Mouse (Mus musculus) heart, embryonic 15.5 days (tissue): ENCODE data around the gene Adamts20. TPM values are rescaled to one million over a fixed set of nuclear protein-coding genes. Genes with fewer than 3 reads are reported as not detected.

Experiments
- ATAC-seq: fragments of 200-750 bp; cut with Nextera tagmentation; replicated peaks from 2 replicates; pipeline ENCODE4 v1.8.0; 2017; ENCODE audit warnings: low read depth, moderate TSS enrichment; ENCODE audit not compliant: insufficient number of reproducible peaks, insufficient read depth, low FRiP score
- H3K27ac ChIP-seq: fragments of 300-500 bp; sonication (generic); 2 replicates; pipeline ENCODE4 v1.5.1; 2015; ENCODE audit warnings: mild to moderate bottlenecking, inconsistent platforms
- H3K27me3 ChIP-seq: fragments of 300-500 bp; sonication (generic); 2 replicates; pipeline ENCODE4 v1.6.1; 2015; ENCODE audit warnings: inconsistent platforms
- H3K36me3 ChIP-seq: fragments of 300-500 bp; sonication (generic); 2 replicates; pipeline ENCODE4 v1.6.1; 2015; ENCODE audit warnings: mild to moderate bottlenecking, inconsistent platforms
- H3K4me1 ChIP-seq: fragments of 300-500 bp; sonication (generic); replicated peaks from 2 replicates; pipeline ENCODE4 v1.6.1; 2015; ENCODE audit warnings: inconsistent platforms
- H3K4me2 ChIP-seq: fragments of 300-500 bp; sonication (generic); 2 replicates; pipeline ENCODE4 v1.6.1; 2015; ENCODE audit warnings: inconsistent platforms, mild to moderate bottlenecking, moderate library complexity
- H3K4me3 ChIP-seq: fragments of 300-500 bp; sonication (generic); 2 replicates; pipeline ENCODE4 v1.5.1; 2015; ENCODE audit warnings: mild to moderate bottlenecking, inconsistent platforms
- H3K9ac ChIP-seq: fragments of 300-500 bp; sonication (generic); 2 replicates; pipeline ENCODE4 v1.6.1; 2015; ENCODE audit warnings: mild to moderate bottlenecking, inconsistent platforms
- H3K9me3 ChIP-seq: fragments of 300-500 bp; sonication (generic); replicated peaks from 2 replicates; pipeline ENCODE4 v1.6.1; 2016; ENCODE audit warnings: inconsistent platforms
- WGBS: fragments of 180-500 bp; shearing (Covaris S2); methylation state at CpG from one replicate; pipeline ENCODE4 v1.1.7; 2015; ENCODE audit warnings: mixed read lengths; 5-methylcytosine and 5-hydroxymethylcytosine counted together
- polyA plus RNA-seq: library from polyadenylated mRNA; unstranded; fragments of >200 nt; fragmentation: Nextera tagmentation; extraction: Ambion mirVana; gene quantifications from 2 replicates; pipeline ENCODE4 v1.2.1, GENCODE M21; 2015

Adamts20 gene
- polyA plus RNA-seq, 1 experiment from 2014 or later = 0.92 TPM

DNA sequence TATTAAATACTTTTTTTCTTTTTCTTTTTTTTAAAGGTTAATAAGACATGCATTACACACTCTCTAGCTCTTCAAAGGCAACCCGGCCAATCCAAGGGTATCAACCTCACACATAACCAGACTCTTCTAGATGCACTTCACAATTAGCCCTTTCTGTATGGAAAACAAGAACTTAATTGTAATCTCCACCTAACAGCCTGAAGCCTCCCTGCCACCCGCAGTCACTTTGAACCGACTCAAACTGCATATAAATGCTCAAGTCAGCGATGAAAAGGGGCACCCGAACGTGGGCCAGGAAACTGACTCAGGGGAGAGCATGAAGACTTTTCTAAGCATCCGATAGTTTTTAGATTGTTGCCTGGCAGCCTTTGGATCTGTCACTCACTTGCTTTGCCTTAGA is 12.1 kb upstream of the Adamts20 start:
- no peaks in the 10 kb centered on the region for H3K9me3 ChIP-seq

GRCm38 (mm10) chr15:94475975-94476374 is 10.8 kb upstream of the Adamts20 start:
- no peak overlapping the region for H3K4me3 ChIP-seq
- no peak overlapping the region for H3K27ac ChIP-seq

More for the DNA sequence above, 12.1 kb upstream of the Adamts20 start:
- no peak overlapping the region for H3K27ac ChIP-seq
- WGBS = 67% methylated on average over 7 of the region's 7 CpGs
- no peak overlapping the region for H3K4me2 ChIP-seq
- H3K4me1 ChIP-seq = no peaks in the 10 kb centered on the region
- H3K4me3 ChIP-seq = no peak overlapping the region
- H3K27me3 ChIP-seq = no peaks in the 10 kb centered on the region
- no peak overlapping the region for H3K9ac ChIP-seq
- H3K36me3 ChIP-seq = no peaks in the 10 kb centered on the region
- no peak for ATAC-seq

DNA sequence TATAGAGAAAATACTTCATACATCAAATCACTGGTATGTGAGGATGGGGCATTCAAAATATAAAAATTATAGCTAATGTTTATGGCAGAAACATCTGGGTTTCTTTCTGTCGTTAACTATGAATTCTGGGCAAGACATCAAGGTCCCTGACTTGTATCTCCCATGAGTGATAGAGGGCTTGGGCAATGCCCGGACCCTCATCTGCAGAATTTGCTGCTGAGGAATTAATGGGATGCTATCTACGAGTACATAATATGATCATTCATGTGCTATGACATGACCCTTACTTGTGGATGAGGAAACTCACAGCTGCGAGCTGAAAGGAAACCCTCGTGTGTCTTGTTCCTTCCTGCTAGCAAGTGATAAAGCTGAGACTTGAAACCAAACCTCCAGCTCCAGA is 5.1 kb upstream of the Adamts20 start:
- no peak overlapping the region for H3K4me3 ChIP-seq
- no peaks in the 10 kb centered on the region for H3K4me1 ChIP-seq
- no peak overlapping the region for H3K9ac ChIP-seq
- no peak overlapping the region for H3K4me2 ChIP-seq
- no peaks in the 10 kb centered on the region for H3K27me3 ChIP-seq
- 61% methylated on average over 5 of the region's 5 CpGs for WGBS
- ATAC-seq = no peak
- H3K36me3 ChIP-seq = no peaks in the 10 kb centered on the region
- H3K27ac ChIP-seq = no peak overlapping the region
- H3K9me3 ChIP-seq = no peaks in the 10 kb centered on the region

More at GRCm38 (mm10) chr15:94475975-94476374, 10.8 kb upstream of the Adamts20 start:
- 89% methylated on average over 5 of the region's 5 CpGs for WGBS
- H3K9me3 ChIP-seq = no peaks in the 10 kb centered on the region
- H3K4me2 ChIP-seq = no peak overlapping the region
- ATAC-seq = no peak
- no peaks in the 10 kb centered on the region for H3K27me3 ChIP-seq
- no peaks in the 10 kb centered on the region for H3K36me3 ChIP-seq
- no peaks in the 10 kb centered on the region for H3K4me1 ChIP-seq
- H3K9ac ChIP-seq = no peak overlapping the region

DNA sequence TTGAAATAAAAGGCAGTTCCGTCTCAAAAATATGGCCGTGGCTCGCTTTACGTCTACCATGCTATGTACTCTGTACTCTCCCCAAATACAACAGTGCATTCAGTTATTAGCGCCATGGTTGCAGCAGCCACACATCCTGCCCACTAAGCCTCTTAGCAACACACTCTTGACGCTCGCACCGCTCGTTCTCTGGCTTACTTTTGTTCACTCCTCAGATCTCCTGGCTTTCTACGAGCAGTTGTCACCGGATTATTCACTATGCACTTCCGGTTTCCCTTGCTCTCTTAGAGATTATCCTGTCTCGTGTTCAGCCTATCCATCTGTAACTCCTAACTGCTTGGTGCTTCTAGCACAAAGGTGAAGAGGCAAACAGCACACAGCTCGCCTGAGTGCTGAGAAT is 337 bp downstream of the Adamts20 start:
- Histone ChIP-seq H3K9me3 (no peaks in the 10 kb centered on the region), H3K4me3 (no peak overlapping the region), H3K4me2 (no peak overlapping the region), H3K36me3 (no peaks in the 10 kb centered on the region), H3K27me3 (no peaks in the 10 kb centered on the region), H3K9ac (no peak overlapping the region), H3K27ac (no peak overlapping the region), H3K4me1 (no peaks in the 10 kb centered on the region)
- WGBS = 76% methylated on average over 14 of the region's 14 CpGs
- ATAC-seq = no peak

DNA sequence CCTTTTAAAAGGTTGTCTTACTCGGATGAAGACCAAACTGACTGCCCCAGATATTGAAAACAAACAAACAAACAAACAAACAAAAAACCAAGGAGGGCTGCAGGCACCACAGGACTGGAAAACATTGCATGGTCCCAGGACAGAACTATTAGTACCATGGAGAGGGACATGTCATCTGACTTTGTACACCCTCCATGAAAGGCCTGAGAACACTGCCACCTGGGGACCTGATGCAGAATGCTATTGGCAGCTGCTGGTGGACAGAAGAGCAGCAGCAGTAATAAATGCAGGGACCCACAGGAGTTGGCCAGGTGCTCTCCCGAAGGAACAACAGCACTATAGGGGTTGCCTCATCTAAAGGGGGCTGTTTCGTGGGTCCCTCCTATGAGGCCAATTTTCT is 2.0 kb downstream of the Adamts20 start:
- no peaks in the 10 kb centered on the region for H3K27me3 ChIP-seq
- no peaks in the 10 kb centered on the region for H3K36me3 ChIP-seq
- no peak for ATAC-seq
- 51% methylated on average over 3 of the region's 3 CpGs for WGBS
- no peak overlapping the region for H3K9ac ChIP-seq
- no peak overlapping the region for H3K4me3 ChIP-seq
- no peak overlapping the region for H3K4me2 ChIP-seq
- no peak overlapping the region for H3K27ac ChIP-seq
- no peaks in the 10 kb centered on the region for H3K9me3 ChIP-seq
- H3K4me1 ChIP-seq = no peaks in the 10 kb centered on the region

DNA sequence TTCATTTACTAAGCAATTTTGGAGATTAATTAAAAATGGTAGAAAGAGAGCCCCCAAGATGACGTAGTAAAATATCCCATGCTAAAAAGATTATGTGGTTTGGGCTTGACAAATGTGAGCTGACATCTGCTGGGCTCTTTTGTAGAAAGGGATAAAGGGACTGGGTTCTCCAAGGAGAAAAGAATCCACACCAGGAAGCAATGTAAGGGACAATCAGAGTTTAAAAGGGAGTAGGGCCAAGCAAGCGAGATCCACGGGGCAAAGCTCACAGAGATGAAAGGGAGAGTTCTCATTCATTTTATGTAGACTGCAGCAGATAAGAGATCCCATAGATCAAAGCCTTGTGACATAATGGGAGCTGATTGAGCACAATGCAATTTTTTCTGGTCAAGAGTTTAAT is 3.0 kb downstream of the Adamts20 start:
- no peaks in the 10 kb centered on the region for H3K27me3 ChIP-seq
- no peak overlapping the region for H3K4me3 ChIP-seq
- H3K36me3 ChIP-seq = no peaks in the 10 kb centered on the region
- no peak overlapping the region for H3K9ac ChIP-seq
- WGBS = 60% methylated on average over 3 of the region's 3 CpGs
- no peaks in the 10 kb centered on the region for H3K9me3 ChIP-seq
- H3K4me1 ChIP-seq = no peaks in the 10 kb centered on the region
- no peak for ATAC-seq
- no peak overlapping the region for H3K4me2 ChIP-seq
- H3K27ac ChIP-seq = no peak overlapping the region

DNA sequence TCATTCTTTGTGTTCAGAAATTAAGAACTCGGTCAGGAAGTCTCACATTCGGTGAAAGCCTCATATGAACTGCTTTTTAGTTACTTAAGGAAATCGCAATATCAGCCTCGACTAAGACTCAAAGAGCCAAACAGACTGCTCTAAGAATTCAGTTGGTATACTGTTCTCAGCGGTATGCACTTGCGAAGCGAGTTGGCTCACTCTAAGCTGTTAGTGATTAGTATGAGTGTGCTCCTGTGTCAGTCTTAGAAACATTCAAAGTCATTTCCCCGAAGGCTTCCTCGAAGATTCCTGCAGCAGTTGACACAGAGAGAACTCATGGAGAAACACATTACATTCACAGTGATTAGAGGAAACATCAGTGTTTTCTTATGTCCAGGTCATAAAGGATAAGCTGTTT is 4.1 kb downstream of the Adamts20 start:
- no peak overlapping the region for H3K27ac ChIP-seq
- no peaks in the 10 kb centered on the region for H3K9me3 ChIP-seq
- H3K9ac ChIP-seq = no peak overlapping the region
- 70% methylated on average over 9 of the region's 9 CpGs for WGBS
- H3K27me3 ChIP-seq = no peaks in the 10 kb centered on the region
- H3K4me1 ChIP-seq = no peaks in the 10 kb centered on the region
- H3K4me2 ChIP-seq = no peak overlapping the region
- no peaks in the 10 kb centered on the region for H3K36me3 ChIP-seq
- H3K4me3 ChIP-seq = no peak overlapping the region
- ATAC-seq = no peak

DNA sequence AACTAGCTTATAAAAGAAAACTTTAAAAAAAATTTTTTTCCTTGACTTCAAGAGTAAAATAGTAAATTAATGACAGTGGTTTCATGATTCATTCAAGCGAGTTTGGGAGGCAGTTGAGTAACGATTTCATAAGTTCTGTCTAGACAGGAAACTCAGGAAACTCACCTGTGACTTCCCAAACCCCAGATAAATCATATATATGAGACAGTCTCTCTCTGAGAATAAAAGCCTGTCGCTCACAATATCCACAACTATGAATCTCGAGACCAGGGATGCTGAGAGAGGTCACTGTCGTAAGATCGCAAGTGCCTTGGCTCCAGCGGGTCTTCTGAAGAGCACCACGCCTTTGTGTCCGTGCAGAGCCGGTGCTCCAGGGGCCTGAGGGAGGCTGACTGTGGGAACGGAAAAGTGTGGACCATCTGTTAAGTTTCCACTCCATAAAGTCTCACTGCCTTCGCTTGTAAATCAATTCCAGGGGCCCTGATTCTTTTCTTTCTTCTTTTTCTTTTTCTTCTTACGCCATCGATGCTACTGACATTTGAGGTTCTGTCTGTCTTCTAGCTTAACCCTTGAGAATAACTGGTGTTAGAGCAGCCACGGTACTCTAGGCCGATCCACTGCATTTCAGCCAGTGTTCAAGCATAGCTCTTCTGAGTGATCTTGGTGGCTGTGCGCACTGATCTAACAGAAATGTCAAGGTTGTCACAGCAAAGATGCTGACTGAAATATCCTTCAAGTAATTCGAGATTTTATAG is 7.4 kb downstream of the Adamts20 start:
- no peak for ATAC-seq
- no peaks in the 10 kb centered on the region for H3K27me3 ChIP-seq

GRCm38 (mm10) chr15:94452848-94453247 is 12.4 kb downstream of the Adamts20 start:
- Histone ChIP-seq H3K4me2 (no peak overlapping the region), H3K36me3 (no peaks in the 10 kb centered on the region), H3K4me3 (no peak overlapping the region), H3K27me3 (no peaks in the 10 kb centered on the region), H3K27ac (no peak overlapping the region), H3K9ac (no peak overlapping the region), H3K9me3 (no peaks in the 10 kb centered on the region), H3K4me1 (no peaks in the 10 kb centered on the region)
- no peak for ATAC-seq
- 73% methylated on average over 5 of the region's 5 CpGs for WGBS

More for the DNA sequence above, 7.4 kb downstream of the Adamts20 start:
- Histone ChIP-seq H3K9me3 (no peaks in the 10 kb centered on the region), H3K36me3 (no peaks in the 10 kb centered on the region), H3K27ac (no peak overlapping the region), H3K4me1 (no peaks in the 10 kb centered on the region), H3K4me2 (no peak overlapping the region), H3K4me3 (no peak overlapping the region), H3K9ac (no peak overlapping the region)
- WGBS = 73% methylated on average over 18 of the region's 18 CpGs

- no peaks in the 10 kb centered on the region for H3K27me3 ChIP-seq
- ATAC-seq = no peak
- no peaks in the 10 kb centered on the region for H3K4me1 ChIP-seq
- no peaks in the 10 kb centered on the region for H3K9me3 ChIP-seq
- whole genome bisulfite sequencing = 83% methylated on average over 8 of the region's 8 CpGs
- no peaks in the 10 kb centered on the region for H3K36me3 ChIP-seq
- no peak overlapping the region for H3K4me2 ChIP-seq
- H3K9ac ChIP-seq = no peak overlapping the region
- no peak overlapping the region for H3K4me3 ChIP-seq
- no peak overlapping the region for H3K27ac ChIP-seq
These were observed 13.6 kb downstream of the Adamts20 start for GRCm38 (mm10) chr15:94451600-94451999.

- no peak overlapping the region for H3K4me2 ChIP-seq
- H3K9me3 ChIP-seq = no peaks in the 10 kb centered on the region
- H3K9ac ChIP-seq = no peak overlapping the region
- WGBS = 45% methylated on average over 8 of the region's 8 CpGs
- no peak overlapping the region for H3K4me3 ChIP-seq
- H3K27me3 ChIP-seq = no peaks in the 10 kb centered on the region
- H3K4me1 ChIP-seq = peaks cover 12% of the 10 kb centered on the region; the same call in 1 of the 2 replicates
- no peak for ATAC-seq
- peak overlapping the region; percentile 37; the same call in 1 of the 2 replicates for H3K27ac ChIP-seq
- H3K36me3 ChIP-seq = no peaks in the 10 kb centered on the region
These were observed 20.6 kb downstream of the Adamts20 start for GRCm38 (mm10) chr15:94444437-94445136.
